Mouse (Mus musculus) gonadal fat pad, adult 2 months (tissue): ENCODE results near the gene Ntm. TPM values are rescaled to one million over a fixed set of nuclear protein-coding genes. Genes with fewer than 3 reads are reported as not detected.

ENCODE experiments used
- DNase-seq: peaks from one replicate; pipeline ENCODE4 v3.0.0-alpha.2; 2012; ENCODE audit warnings: low read depth
- polyA plus RNA-seq: library from polyadenylated mRNA; depleted of rRNA; stranded (reverse); fragments of >200 nt; gene quantifications from 2 replicates; pipeline ENCODE4 v1.2.3, GENCODE M21; 2012; rRNA removed

Ntm gene
- 0.39 and 0.53 TPM in 2 replicates for polyA plus RNA-seq

- no peak for DNase-seq
Observed at GRCm38 (mm10) chr9:29962978-29963377, at the start of gene Ntm. TSS of gene Ntm (minus strand) at chr9:29963141.

- DNase-seq = no peak
Observed at GRCm38 (mm10) chr9:30005701-30006100, 42.8 kb upstream of the Ntm start.

GRCm38 (mm10) chr9:30003612-30004011 lies 40.7 kb upstream of the Ntm start:
- no peak for DNase-seq

- DNase-seq = no peak
Observed at GRCm38 (mm10) chr9:29981177-29981915, 18.4 kb upstream of the Ntm start.

GRCm38 (mm10) chr9:29961954-29962867 lies 730 bp downstream of the Ntm start:
- DNase-seq = no peak

GRCm38 (mm10) chr9:29961512-29961911 lies 1.4 kb downstream of the Ntm start:
- DNase-seq = no peak

- DNase-seq = no peak
Observed at GRCm38 (mm10) chr9:29960741-29961140, 2.2 kb downstream of the Ntm start.

- DNase-seq = no peak
Observed at GRCm38 (mm10) chr9:29960236-29960635, 2.7 kb downstream of the Ntm start.

GRCm38 (mm10) chr9:29956936-29957335 lies 6.0 kb downstream of the Ntm start:
- DNase-seq = no peak

- DNase-seq = no peak
Observed at GRCm38 (mm10) chr9:29954031-29954430, 8.9 kb downstream of the Ntm start.

- no peak for DNase-seq
Observed at GRCm38 (mm10) chr9:29949041-29949440, 13.9 kb downstream of the Ntm start.

- DNase-seq = peak; percentile 12
Observed at GRCm38 (mm10) chr9:29943209-29944070, 19.5 kb downstream of the Ntm start.

GRCm38 (mm10) chr9:29942183-29942952 lies 20.6 kb downstream of the Ntm start:
- DNase-seq = no peak

- no peak for DNase-seq
Observed at GRCm38 (mm10) chr9:29939517-29940034, 23.4 kb downstream of the Ntm start.

GRCm38 (mm10) chr9:29928796-29929195 lies 34.1 kb downstream of the Ntm start:
- DNase-seq = no peak

- DNase-seq = no peak
Observed at GRCm38 (mm10) chr9:29925382-29925781, 37.6 kb downstream of the Ntm start.

- DNase-seq = no peak
Observed at GRCm38 (mm10) chr9:29898406-29899054, 64.4 kb downstream of the Ntm start.

GRCm38 (mm10) chr9:29897448-29897847 lies 65.5 kb downstream of the Ntm start:
- no peak for DNase-seq

GRCm38 (mm10) chr9:29892792-29893191 lies 70.1 kb downstream of the Ntm start:
- no peak for DNase-seq

- no peak for DNase-seq
Observed at GRCm38 (mm10) chr9:29888712-29889111, 74.2 kb downstream of the Ntm start.
